Mouse (Mus musculus) midbrain, postnatal 0 days (tissue): ENCODE measurements around the gene Jak3. TPM values are rescaled to one million over a fixed set of nuclear protein-coding genes. Genes with fewer than 3 reads are reported as not detected.

Experiments
- ATAC-seq: fragments of 200-750 bp; cut with Nextera tagmentation; 2 replicates; pipeline ENCODE4 v1.8.0; 2017; ENCODE audit warnings: moderate number of reproducible peaks, mild to moderate bottlenecking, moderate TSS enrichment, moderate library complexity; ENCODE audit not compliant: low FRiP score
- DNase-seq: peaks from one replicate; pipeline ENCODE4 v3.0.0-alpha.2; 2015; ENCODE audit warnings: low spot score
- H3K27ac ChIP-seq: fragments of 300-500 bp; sonication (generic); 2 replicates; pipeline ENCODE4 v1.5.1; 2014; ENCODE audit warnings: low read depth, mild to moderate bottlenecking, low read length, mixed read lengths
- H3K27me3 ChIP-seq: fragments of 300-500 bp; sonication (generic); 2 replicates; pipeline ENCODE4 v1.6.1; 2014; ENCODE audit warnings: low read length, control low read depth, mixed read lengths; ENCODE audit not compliant: insufficient read depth
- H3K36me3 ChIP-seq: fragments of 300-500 bp; sonication (generic); 2 replicates; pipeline ENCODE4 v1.6.1; 2014; ENCODE audit warnings: low read length, control low read depth, mixed read lengths; ENCODE audit not compliant: insufficient read depth
- H3K4me1 ChIP-seq: fragments of 300-500 bp; sonication (generic); 2 replicates; pipeline ENCODE4 v1.6.1; 2014; ENCODE audit warnings: mild to moderate bottlenecking, control low read depth, antibody characterized with exemption, low read length, mixed read lengths; ENCODE audit not compliant: insufficient read depth
- H3K4me2 ChIP-seq: fragments of 300-500 bp; sonication (generic); 2 replicates; pipeline ENCODE4 v1.6.1; 2014; ENCODE audit warnings: low read depth, mild to moderate bottlenecking, low read length, mixed read lengths; ENCODE audit not compliant: poor library complexity, severe bottlenecking
- H3K4me3 ChIP-seq: fragments of 300-500 bp; sonication (generic); 2 replicates; pipeline ENCODE4 v1.5.1; 2014; ENCODE audit warnings: low read depth, mild to moderate bottlenecking, low read length, moderate library complexity
- H3K9ac ChIP-seq: fragments of 300-500 bp; sonication (generic); replicated peaks from 2 replicates; pipeline ENCODE4 v1.6.1; 2014; ENCODE audit warnings: mild to moderate bottlenecking, low read length, moderate library complexity, mixed read lengths; ENCODE audit not compliant: poor library complexity, severe bottlenecking
- H3K9me3 ChIP-seq: fragments of 300-500 bp; sonication (generic); 2 replicates; pipeline ENCODE4 v1.6.1; 2016; ENCODE audit warnings: low read length, control low read depth
- CTCF ChIP-seq: IDR thresholded peaks from 2 replicates; pipeline ENCODE4 v1.5.1; 2016; ENCODE audit warnings: antibody characterized with exemption, mild to moderate bottlenecking
- WGBS: fragments of 180-500 bp; shearing (Covaris S2); extraction: QIAGEN DNeasy Blood & Tissue Kit; methylation state at CpG from one replicate; pipeline ENCODE4 v1.1.7; 2014; 5-methylcytosine and 5-hydroxymethylcytosine counted together
- polyA plus RNA-seq: library from polyadenylated mRNA; unstranded; fragments of >200 nt; fragmentation: Nextera tagmentation; extraction: Ambion mirVana; gene quantifications from 2 replicates; pipeline ENCODE4 v1.2.1, GENCODE M21; 2015
- total RNA-seq: library from RNA; depleted of rRNA; stranded (reverse); fragments of >200 nt; gene quantifications from 2 replicates; pipeline ENCODE4 v1.2.3, GENCODE M21; 2014

The Jak3 gene
- total and polyA plus RNA-seq, 2 experiments from 2014 or later: 6.4 to 12.3 TPM

DNA sequence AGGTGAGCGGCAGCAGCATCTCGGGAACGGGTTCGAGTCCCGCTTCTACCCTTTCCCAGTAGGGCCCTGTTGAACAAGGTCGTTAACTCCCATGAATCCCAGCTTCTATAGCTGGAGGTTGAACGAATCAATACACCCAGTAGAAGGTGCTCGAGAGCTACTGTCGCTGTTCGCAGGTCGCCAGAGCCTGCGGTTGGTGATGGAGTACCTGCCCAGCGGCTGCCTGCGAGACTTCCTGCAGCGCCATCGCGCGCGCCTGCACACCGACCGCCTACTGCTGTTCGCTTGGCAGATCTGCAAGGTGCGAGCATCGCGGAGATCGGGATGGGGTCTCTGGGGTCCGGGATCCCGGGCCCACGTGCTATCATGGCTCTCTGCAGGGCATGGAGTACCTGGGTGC is 9.5 kb downstream of the Jak3 start:
- Histone ChIP-seq H3K9me3 (no peaks in the 10 kb centered on the region), H3K27me3 (peaks cover 93% of the 10 kb centered on the region), H3K9ac (peak overlapping the region; percentile 42; the same call in 1 of the 2 replicates), H3K36me3 (no peaks in the 10 kb centered on the region), H3K27ac (no peak overlapping the region), H3K4me1 (no peaks in the 10 kb centered on the region), H3K4me2 (peak overlapping the region; percentile 75), H3K4me3 (peak overlapping the region; percentile 44)
- peak; percentile 71 for TF ChIP-seq CTCF
- peak; percentile 41 for ATAC-seq
- 8% methylated on average over 29 of the region's 29 CpGs for WGBS
- peak; percentile 74 for DNase-seq

DNA sequence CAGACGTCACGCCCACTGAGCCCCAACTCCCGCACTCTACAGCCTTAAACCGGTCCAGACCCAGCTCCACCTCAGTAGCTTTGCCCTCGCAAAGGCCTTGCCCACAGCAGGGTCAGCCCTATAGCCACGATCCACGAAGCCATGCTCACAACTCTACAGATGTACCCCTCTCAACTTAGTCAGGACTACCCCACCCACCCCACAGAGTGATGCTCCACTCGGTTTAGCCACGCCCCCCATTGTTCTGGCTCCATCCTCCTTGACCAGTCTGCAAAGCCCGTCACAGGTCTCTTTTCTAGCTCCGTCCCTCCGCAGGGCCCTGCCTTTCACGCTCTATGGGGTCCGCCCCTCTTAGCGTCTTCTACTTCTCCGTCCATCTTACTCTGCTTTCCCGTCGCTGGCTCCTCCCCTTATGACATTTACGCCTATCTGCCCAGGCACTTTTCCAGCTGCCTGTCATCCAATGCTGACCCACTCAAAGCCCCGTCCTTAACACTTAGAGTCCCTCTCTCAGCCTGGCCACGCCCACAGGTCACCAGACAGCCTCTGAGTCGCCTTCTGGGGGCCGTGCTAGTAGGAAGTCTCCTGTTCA is 10.1 kb downstream of the Jak3 start:
- peak overlapping the region; percentile 42; the same call in 1 of the 2 replicates for H3K9ac ChIP-seq
- peak overlapping the region; percentile 75 for H3K4me2 ChIP-seq
- no peaks in the 10 kb centered on the region for H3K9me3 ChIP-seq
- 3% methylated on average over 23 of the region's 23 CpGs for WGBS
- H3K4me3 ChIP-seq: peak overlapping the region; percentile 44
- TF ChIP-seq CTCF: no peak
- peaks cover 94% of the 10 kb centered on the region for H3K27me3 ChIP-seq
- peak; percentile 65 for ATAC-seq
- H3K27ac ChIP-seq: no peak overlapping the region
- no peaks in the 10 kb centered on the region for H3K36me3 ChIP-seq
- peak; percentile 42 for DNase-seq
- H3K4me1 ChIP-seq: no peaks in the 10 kb centered on the region

DNA sequence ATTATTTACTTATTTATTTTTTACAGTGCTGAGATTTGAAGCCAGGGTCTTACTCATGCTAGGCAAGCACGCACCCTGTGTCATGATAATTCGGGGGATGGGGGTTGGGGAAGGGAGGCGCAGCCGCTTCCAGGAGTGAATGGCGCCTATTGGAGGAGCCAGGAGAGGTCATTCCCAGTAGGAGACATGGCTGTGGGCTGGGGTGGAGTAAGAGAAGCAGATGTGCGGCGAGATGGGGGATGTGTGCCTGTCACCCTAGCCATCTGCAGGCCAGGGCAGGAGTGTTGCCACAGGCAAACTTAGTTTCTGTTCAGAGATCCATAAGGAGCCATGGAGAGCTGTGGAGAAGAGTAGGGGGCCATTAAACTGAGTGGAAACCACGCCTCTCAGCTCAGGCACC is 11.5 kb downstream of the Jak3 start:
- Histone ChIP-seq H3K4me3 (no peak overlapping the region), H3K4me1 (no peaks in the 10 kb centered on the region), H3K9ac (no peak overlapping the region), H3K9me3 (no peaks in the 10 kb centered on the region), H3K36me3 (no peaks in the 10 kb centered on the region), H3K27me3 (peaks cover 97% of the 10 kb centered on the region), H3K27ac (no peak overlapping the region), H3K4me2 (no peak overlapping the region)
- DNase-seq (no peak), ATAC-seq (no peak)
- 4% methylated on average over 8 of the region's 8 CpGs for WGBS
- no peak for TF ChIP-seq CTCF

DNA sequence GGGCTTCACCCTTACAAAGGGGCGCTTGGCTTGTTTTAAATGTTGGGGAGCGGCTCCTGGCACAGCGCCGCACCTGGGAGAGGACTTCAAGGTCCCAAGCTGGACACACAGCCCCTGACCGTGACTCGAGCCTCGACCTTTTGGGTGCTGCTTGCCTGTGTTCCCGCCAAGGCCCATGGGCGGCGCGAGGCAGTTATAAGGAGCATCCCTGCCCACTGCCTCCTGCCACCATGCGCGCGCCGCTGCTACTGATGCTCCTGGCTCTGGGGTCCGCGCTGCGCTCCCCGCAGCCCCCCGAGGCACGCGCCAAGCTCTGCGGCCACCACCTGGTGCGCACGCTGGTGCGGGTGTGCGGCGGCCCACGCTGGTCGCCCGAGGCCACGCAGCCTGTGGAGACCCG is 12.9 kb downstream of the Jak3 start, which contains the start of gene Insl3:
Insl3 (plus strand) TSS at position 187 of the 400 bp plus-strand sequence.
- peaks cover 97% of the 10 kb centered on the region for H3K27me3 ChIP-seq
- DNase-seq (no peak), ATAC-seq (no peak)
- no peaks in the 10 kb centered on the region for H3K36me3 ChIP-seq
- peaks cover 6% of the 10 kb centered on the region; the same call in 1 of the 2 replicates for H3K4me1 ChIP-seq
- no peak for TF ChIP-seq CTCF
- H3K9ac ChIP-seq: no peak within 1 kb of the TSS
- WGBS: 6% methylated on average over 33 of the region's 33 CpGs
- no peak within 1 kb of the TSS for H3K27ac ChIP-seq
- H3K4me2 ChIP-seq: no peak within 1 kb of the TSS
- no peaks in the 10 kb centered on the region for H3K9me3 ChIP-seq
- 0 out of 2 replicates have a peak within 1 kb of the TSS, but pooled peaks have one; percentile 5 for H3K4me3 ChIP-seq

DNA sequence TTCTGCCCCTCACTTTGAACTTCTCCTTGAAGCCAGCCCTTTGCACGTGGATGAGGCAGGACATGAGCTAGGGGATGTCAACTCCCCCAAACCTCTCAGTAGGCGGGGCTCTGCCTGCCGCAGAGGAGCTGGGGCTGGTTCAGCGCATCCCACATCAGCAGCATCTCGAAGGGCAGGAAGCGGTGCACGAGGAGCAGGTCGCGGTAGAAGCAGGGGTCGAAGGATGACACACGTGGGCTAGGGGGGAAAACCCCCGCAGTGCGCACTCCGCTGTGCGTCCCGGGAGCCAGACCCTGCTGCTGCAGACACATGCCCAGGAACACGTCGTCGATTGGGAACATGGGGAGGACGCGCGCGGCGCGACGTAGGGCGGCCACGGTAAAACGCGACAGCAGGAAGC is 16.4 kb downstream of the Jak3 start:
- DNase-seq (no peak), ATAC-seq (no peak)
- no peak overlapping the region; the same call in 1 of the 2 replicates for H3K9ac ChIP-seq
- H3K36me3 ChIP-seq: no peaks in the 10 kb centered on the region
- H3K4me1 ChIP-seq: peaks cover 6% of the 10 kb centered on the region; the same call in 1 of the 2 replicates
- no peaks in the 10 kb centered on the region for H3K9me3 ChIP-seq
- 2% methylated on average over 28 of the region's 30 CpGs for WGBS
- no peak for TF ChIP-seq CTCF
- no peak overlapping the region for H3K27ac ChIP-seq
- H3K27me3 ChIP-seq: peaks cover 78% of the 10 kb centered on the region
- peak overlapping the region; percentile 3; the same call in 1 of the 2 replicates for H3K4me3 ChIP-seq
- peak overlapping the region; percentile 40 for H3K4me2 ChIP-seq
